Mouse (Mus musculus): ENCODE measurements around the gene A630001G21Rik.

DNA sequence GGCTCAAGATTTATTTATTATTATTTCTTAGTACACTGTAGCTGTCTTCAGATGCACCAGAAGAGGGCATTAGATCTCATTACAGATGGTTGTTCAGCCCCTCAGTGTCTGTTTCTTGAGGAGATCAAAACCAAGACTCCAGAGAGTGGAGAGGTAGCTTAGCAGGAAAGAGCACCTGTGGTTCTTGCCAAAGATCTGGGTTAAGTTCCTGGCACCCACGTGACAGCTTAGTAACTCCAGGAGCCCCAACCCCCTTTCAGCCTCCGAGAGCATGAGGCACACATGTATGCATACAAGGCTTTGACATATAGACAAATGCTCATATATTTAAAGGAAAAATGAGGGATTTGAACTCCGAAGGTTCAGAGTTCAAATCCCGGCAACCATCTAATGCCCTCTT, 39.4 kb downstream of the A630001G21Rik start:
- TF ChIP-seq NELFE (IDR thresholded peaks at IDR 0.05; ENCODE audit: low read depth, low read length), result no peak
- no peak for TF ChIP-seq POLR2A (IDR thresholded peaks at IDR 0.05; ENCODE audit: control insufficient read depth in 1 of 2, insufficient read depth in 1 of 2, low read depth in 1 of 2, low read length in 2 of 2, poor library complexity in 1 of 2)
- TF ChIP-seq TAL1 (IDR thresholded peaks at IDR 0.05; ENCODE audit: low read length), result no peak
- TF ChIP-seq CTCF (IDR thresholded peaks at IDR 0.05 in 2 of 3, conservative IDR thresholded peaks at IDR 0.05 in 1 of 3; ENCODE audit: control insufficient read depth in 1 of 3, insufficient read depth in 1 of 3, low read depth in 2 of 3, low read length in 3 of 3, poor library complexity in 1 of 3, severe bottlenecking in 1 of 3), result no peak
- no peak for TF ChIP-seq POLR2AphosphoS2 (IDR thresholded peaks at IDR 0.05; ENCODE audit: low read length)
- TF ChIP-seq GABPA (IDR thresholded peaks at IDR 0.05; ENCODE audit: low read depth, low read length), result no peak
- no peak for TF ChIP-seq MAFK (IDR thresholded peaks at IDR 0.05; ENCODE audit: borderline replicate concordance, low read depth, low read length)
- no peak for TF ChIP-seq TBP (IDR thresholded peaks at IDR 0.05; ENCODE audit: low read depth, low read length)

Data from MEL (cell line).